Mouse (Mus musculus) limb, embryonic 14.5 days (tissue): ENCODE measurements at regions not wholly inside any gene's neighbourhood (a gene's known extent, or its start where the extent isn't known, plus 50 kb on each side); places are given as distances from the start of the nearest gene placed in this dataset.

Source experiments
- ATAC-seq: fragments of 200-750 bp; cut with Nextera tagmentation; 2 replicates; pipeline ENCODE4 v1.8.0; 2017; ENCODE audit warnings: low read depth, moderate number of reproducible peaks, moderate TSS enrichment; ENCODE audit not compliant: low FRiP score
- DNase-seq: peaks from one replicate; pipeline ENCODE4 v3.0.0-alpha.2; 2015; ENCODE audit warnings: low spot score
- H3K27ac ChIP-seq: fragments of 300-500 bp; sonication (generic); replicated peaks from 2 replicates; pipeline ENCODE4 v1.5.1; 2014; ENCODE audit warnings: low read depth, mild to moderate bottlenecking, low read length, moderate library complexity, mixed read lengths
- H3K27me3 ChIP-seq: fragments of 300-500 bp; sonication (generic); 2 replicates; pipeline ENCODE4 v1.6.1; 2014; ENCODE audit warnings: low read length, mixed read lengths; ENCODE audit not compliant: control insufficient read depth, insufficient read depth
- H3K36me3 ChIP-seq: fragments of 300-500 bp; sonication (generic); 2 replicates; pipeline ENCODE4 v1.6.1; 2014; ENCODE audit warnings: mild to moderate bottlenecking, low read length, moderate library complexity, mixed read lengths; ENCODE audit not compliant: control insufficient read depth, insufficient read depth
- H3K4me1 ChIP-seq: fragments of 300-500 bp; sonication (generic); 2 replicates; pipeline ENCODE4 v1.6.1; 2014; ENCODE audit warnings: antibody characterized with exemption, low read length, mixed read lengths; ENCODE audit not compliant: control insufficient read depth, insufficient read depth
- H3K4me2 ChIP-seq: fragments of 300-500 bp; sonication (generic); replicated peaks from 2 replicates; pipeline ENCODE4 v1.6.1; 2014; ENCODE audit warnings: low read depth, mild to moderate bottlenecking, low read length, moderate library complexity; ENCODE audit not compliant: severe bottlenecking
- H3K4me3 ChIP-seq: fragments of 300-500 bp; sonication (generic); replicated peaks from 2 replicates; pipeline ENCODE4 v1.5.1; 2014; ENCODE audit warnings: low read length
- H3K9ac ChIP-seq: fragments of 300-500 bp; sonication (generic); 2 replicates; pipeline ENCODE4 v1.6.1; 2014; ENCODE audit warnings: mild to moderate bottlenecking, low read depth, low read length, moderate library complexity; ENCODE audit not compliant: severe bottlenecking
- H3K9me3 ChIP-seq: fragments of 300-500 bp; sonication (generic); 2 replicates; pipeline ENCODE4 v1.6.1; 2016; ENCODE audit warnings: low read length; ENCODE audit not compliant: control insufficient read depth
- POLR2A ChIP-seq: fragments of 200-500 bp; IDR thresholded peaks from 2 replicates; pipeline ENCODE4 v1.8.0; 2012; ENCODE audit warnings: inconsistent platforms, mild to moderate bottlenecking, moderate library complexity, borderline replicate concordance; ENCODE audit not compliant: insufficient read depth, insufficient read length; ENCODE audit errors: extremely low read depth
- WGBS: fragments of 180-500 bp; shearing (Covaris S2); extraction: QIAGEN DNeasy Blood & Tissue Kit; methylation state at CpG from one replicate; pipeline ENCODE4 v1.1.7; 2014; 5-methylcytosine and 5-hydroxymethylcytosine counted together

DNA sequence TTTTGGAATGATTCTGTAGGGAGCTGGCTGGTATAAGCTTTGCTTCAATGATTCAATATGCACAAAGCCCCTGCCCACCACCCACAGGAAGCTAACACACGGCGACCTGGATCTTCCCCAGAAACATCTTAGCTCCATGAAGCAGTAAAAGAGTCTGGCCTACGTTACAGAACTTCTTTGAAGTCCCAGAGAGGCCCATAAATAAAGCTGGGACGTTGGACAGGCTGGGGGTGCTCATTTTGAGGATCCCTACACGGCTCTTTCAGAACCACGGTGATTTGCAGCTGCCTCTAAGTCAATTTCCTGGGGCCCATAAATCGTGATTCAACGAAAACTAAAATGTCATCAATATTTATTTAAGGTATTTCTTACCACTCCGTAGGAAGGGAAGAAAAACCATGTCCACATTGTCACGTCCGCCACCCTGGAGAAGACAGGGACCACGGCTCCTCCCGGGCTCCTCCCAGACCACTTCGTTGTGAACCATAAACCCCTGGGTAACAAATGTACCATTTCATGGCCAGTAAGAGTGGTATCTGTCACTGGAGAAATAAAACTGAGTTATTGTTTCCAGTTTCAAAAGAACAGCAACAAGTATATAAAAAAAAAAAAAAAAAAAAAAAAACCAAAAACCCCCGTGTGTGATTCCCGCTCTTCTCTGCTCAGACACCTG lies 60.0 kb upstream of the Six2 start:
- Histone ChIP-seq H3K36me3 (no peaks in the 10 kb centered on the region), H3K27me3 (no peaks in the 10 kb centered on the region; the same call in 1 of the 2 replicates), H3K27ac (no peak overlapping the region), H3K4me2 (no peak overlapping the region; the same call in 1 of the 2 replicates), H3K9ac (no peak overlapping the region), H3K4me1 (peaks cover 9% of the 10 kb centered on the region), H3K4me3 (no peak overlapping the region), H3K9me3 (no peaks in the 10 kb centered on the region)
- no peak for TF ChIP-seq POLR2A
- ATAC-seq = peak; percentile 45; the same call in 1 of the 2 replicates
- DNase-seq = no peak
- WGBS = 15% methylated on average over 16 of the region's 16 CpGs
